Mouse (Mus musculus): ENCODE data around the gene Brsk1.

GRCm38 (mm10) chr7:4690951-4691653 lies 698 bp downstream of the Brsk1 start:
- TF ChIP-seq CTCF (conservative IDR thresholded peaks at IDR 0.05; ENCODE audit: low read length) (no peak), POU5F1 (IDR thresholded peaks at IDR 0.05; ENCODE audit: borderline replicate concordance, low read length) (no peak)
